Mouse (Mus musculus) small intestine, adult 2 months (tissue): ENCODE measurements around the gene Rpsa. TPM values are rescaled to one million over a fixed set of nuclear protein-coding genes. Genes with fewer than 3 reads are reported as not detected.
A peak's percentile ranks its signal among the peaks of the same experiment; 100 is the strongest.

Experiments used
- H3K27ac ChIP-seq: fragments of 200-500 bp; 2 replicates; pipeline ENCODE4 v1.5.1; 2012; ENCODE audit warnings: low read depth, low read length, control low read depth, inconsistent platforms; ENCODE audit not compliant: insufficient read depth
- H3K27me3 ChIP-seq: fragments of 200-500 bp; 2 replicates; pipeline ENCODE4 v1.6.1; 2012; ENCODE audit warnings: mild to moderate bottlenecking, moderate library complexity, low read length, inconsistent platforms; ENCODE audit not compliant: control insufficient read depth, insufficient read depth
- H3K36me3 ChIP-seq: fragments of 200-500 bp; 2 replicates; pipeline ENCODE4 v1.6.1; 2012; ENCODE audit warnings: mild to moderate bottlenecking, low read length, control low read depth, inconsistent platforms; ENCODE audit not compliant: control insufficient read depth, insufficient read depth
- H3K4me1 ChIP-seq: fragments of 200-500 bp; 2 replicates; pipeline ENCODE4 v1.6.1; 2012; ENCODE audit warnings: low read length, inconsistent platforms, mixed read lengths; ENCODE audit not compliant: control insufficient read depth, insufficient read depth, insufficient read length
- H3K4me3 ChIP-seq: fragments of 200-500 bp; 2 replicates; pipeline ENCODE4 v1.5.1; 2012; ENCODE audit warnings: low read depth, mild to moderate bottlenecking, control low read depth, inconsistent platforms, low read length, moderate library complexity
- CTCF ChIP-seq: fragments of 200-500 bp; IDR thresholded peaks from 2 replicates; pipeline ENCODE4 v1.5.1; 2012; ENCODE audit warnings: low read depth, mild to moderate bottlenecking, control low read depth, inconsistent platforms, low read length, moderate library complexity, mixed read lengths; ENCODE audit not compliant: insufficient replicate concordance, insufficient read length; ENCODE audit errors: extremely low read depth
- POLR2A ChIP-seq: fragments of 200-500 bp; IDR thresholded peaks from 2 replicates; pipeline ENCODE4 v1.6.1; 2012; ENCODE audit warnings: low read depth, mild to moderate bottlenecking, control low read depth, inconsistent platforms, low read length, moderate library complexity
- WGBS: fragments of 180-500 bp; shearing (Covaris S2); methylation state at CpG from one replicate; pipeline ENCODE4 v1.1.7; 2018; 5-methylcytosine and 5-hydroxymethylcytosine counted together
- polyA plus RNA-seq: library from polyadenylated mRNA; depleted of rRNA; stranded (reverse); fragments of >200 nt; gene quantifications from 2 replicates; pipeline ENCODE4 v1.2.3, GENCODE M21; 2012

The Rpsa gene
- polyA plus RNA-seq, 1 experiment: 2,329 TPM

DNA sequence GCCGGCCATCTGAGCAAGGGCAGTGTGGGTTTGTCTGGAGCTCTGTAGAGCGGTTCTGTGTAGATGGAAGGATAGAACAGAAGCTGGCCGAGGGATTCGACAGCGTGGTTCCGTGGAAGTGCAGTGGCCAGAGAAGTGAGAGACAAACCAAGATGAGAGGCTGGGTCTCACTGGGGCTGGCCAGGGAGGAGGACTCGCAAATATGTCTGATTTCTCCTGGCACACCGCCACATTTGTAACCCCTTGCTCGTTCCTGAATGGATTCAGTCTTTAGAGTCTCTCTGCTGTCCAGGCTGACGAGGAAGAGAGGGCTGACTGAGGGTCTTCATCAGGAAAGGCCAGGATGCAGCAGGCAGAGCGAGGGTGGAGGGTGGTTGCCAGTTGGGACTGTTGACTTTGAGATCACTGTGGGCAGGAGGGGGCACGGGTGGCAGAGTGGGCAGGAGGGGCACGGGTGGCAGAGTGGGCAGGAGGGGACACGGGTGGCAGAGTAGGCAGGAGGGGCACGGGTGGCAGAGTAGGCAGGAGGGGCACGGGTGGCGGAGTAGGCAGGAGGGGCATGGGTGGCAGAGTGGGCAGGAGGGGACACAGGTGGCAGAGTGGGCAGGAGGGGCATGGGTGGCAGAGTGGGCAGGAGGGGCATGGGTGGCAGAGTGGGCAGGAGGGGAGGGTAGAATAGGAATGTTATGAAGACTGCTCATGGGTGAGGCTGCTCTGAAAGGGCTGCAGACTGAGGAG is 13.3 kb upstream of the Rpsa start:
- Histone ChIP-seq H3K27ac (peak overlapping the region; percentile 27; the same call in 1 of the 2 replicates), H3K27me3 (no peaks in the 10 kb centered on the region), H3K4me1 (peaks cover 18% of the 10 kb centered on the region), H3K4me3 (no peak overlapping the region), H3K36me3 (peaks cover 25% of the 10 kb centered on the region)
- 92% methylated on average over 17 of the region's 17 CpGs for WGBS
- no peak for TF ChIP-seq CTCF
- no peak for TF ChIP-seq POLR2A

DNA sequence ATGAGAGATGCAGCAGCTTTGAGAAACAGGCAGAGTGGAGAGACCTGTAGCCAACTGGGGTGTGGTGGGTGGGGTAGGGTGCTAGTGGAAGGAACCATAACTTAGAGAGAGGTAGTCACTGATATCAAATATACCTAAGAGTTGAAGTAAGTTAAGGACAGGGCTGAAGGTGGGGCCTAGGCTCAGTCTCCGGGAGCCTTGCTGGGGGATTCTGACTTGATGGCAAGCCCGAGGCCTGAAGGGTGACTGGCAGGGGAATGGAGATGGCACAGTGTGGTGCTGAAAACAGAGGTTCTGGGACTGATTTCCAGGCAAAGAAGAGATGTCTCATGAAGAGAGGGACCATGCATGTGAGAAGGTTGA is 12.7 kb upstream of the Rpsa start:
- Histone ChIP-seq H3K27me3 (no peaks in the 10 kb centered on the region), H3K36me3 (peaks cover 29% of the 10 kb centered on the region), H3K4me3 (no peak overlapping the region), H3K4me1 (peaks cover 18% of the 10 kb centered on the region), H3K27ac (no peak overlapping the region)
- WGBS: 96% methylated on average over 2 of the region's 2 CpGs
- no peak for TF ChIP-seq CTCF
- TF ChIP-seq POLR2A: no peak

DNA sequence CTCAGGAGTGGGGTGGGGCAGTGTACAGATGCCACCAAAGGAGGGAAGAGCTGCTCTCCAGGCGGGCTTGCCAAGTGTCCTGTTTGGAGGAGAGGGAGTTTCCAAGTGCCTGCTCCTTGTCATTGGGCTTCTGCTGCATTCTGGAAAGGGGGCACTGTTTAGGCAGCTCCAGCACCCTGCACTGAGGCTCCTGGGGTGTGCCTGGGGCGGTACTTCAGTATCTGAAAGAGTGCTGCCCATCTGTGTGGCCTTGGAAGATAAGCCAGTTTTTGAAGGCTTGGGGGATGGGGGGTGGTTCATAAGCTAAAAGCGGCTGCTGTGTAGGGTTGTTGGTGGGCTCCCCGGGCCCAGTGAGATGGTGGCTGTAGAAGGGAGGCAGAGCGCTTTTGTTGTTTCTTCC is 11.9 kb upstream of the Rpsa start:
- WGBS: 74% methylated on average over 5 of the region's 5 CpGs
- TF ChIP-seq POLR2A (no peak), CTCF (no peak)
- no peak overlapping the region for H3K4me3 ChIP-seq
- no peaks in the 10 kb centered on the region for H3K27me3 ChIP-seq
- H3K4me1 ChIP-seq: peaks cover 18% of the 10 kb centered on the region
- peaks cover 36% of the 10 kb centered on the region for H3K36me3 ChIP-seq
- H3K27ac ChIP-seq: no peak overlapping the region

DNA sequence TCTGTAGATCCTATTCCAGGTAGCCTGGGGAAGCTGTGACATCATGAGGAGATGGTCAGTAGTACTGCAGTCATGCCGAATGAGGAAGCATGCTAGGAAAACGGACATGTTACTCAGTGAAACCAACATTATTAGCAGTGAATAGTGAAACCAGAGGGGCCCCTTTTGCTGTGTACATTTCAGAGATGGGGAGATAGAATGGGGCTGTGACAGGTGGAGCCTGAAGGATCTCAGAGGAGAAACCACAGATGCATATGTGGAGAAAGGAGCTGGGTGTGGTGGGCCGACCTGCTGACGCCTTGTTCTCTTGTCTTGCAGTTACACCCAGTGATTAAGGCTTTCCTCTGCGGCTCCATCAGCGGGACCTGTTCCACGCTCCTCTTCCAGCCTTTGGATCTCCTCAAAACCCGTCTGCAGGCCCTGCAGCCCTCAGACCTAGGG is 11.3 kb upstream of the Rpsa start:
- Histone ChIP-seq H3K4me1 (peaks cover 14% of the 10 kb centered on the region), H3K4me3 (no peak overlapping the region), H3K36me3 (peaks cover 41% of the 10 kb centered on the region), H3K27ac (peak overlapping the region; percentile 39), H3K27me3 (no peaks in the 10 kb centered on the region)
- no peak for TF ChIP-seq POLR2A
- WGBS: 71% methylated on average over 8 of the region's 8 CpGs

DNA sequence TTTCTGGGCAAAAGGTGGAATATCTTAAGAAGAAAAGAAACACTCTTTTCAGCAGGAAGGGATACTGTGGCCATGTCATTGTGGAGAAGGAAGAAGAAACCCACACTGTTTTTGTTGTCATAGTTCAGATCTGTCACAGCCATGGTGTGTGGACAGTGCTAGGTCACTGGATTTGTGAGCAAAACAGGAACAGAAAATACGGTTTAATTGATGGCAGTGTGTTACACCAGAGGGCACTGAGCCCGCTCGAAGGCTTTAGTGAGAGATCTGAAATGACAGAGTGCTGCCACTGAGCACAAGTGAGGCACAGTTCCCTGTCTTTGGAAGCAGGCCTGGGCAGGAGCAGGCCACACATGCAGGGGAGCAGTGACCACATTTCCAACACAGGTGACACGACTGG is 9.3 kb upstream of the Rpsa start:
- Histone ChIP-seq H3K27ac (no peak overlapping the region), H3K4me1 (peaks cover 11% of the 10 kb centered on the region; the same call in 1 of the 2 replicates), H3K4me3 (no peak overlapping the region), H3K27me3 (no peaks in the 10 kb centered on the region), H3K36me3 (peaks cover 55% of the 10 kb centered on the region)
- WGBS: 81% methylated on average over 4 of the region's 4 CpGs
- no peak for TF ChIP-seq CTCF
- no peak for TF ChIP-seq POLR2A

DNA sequence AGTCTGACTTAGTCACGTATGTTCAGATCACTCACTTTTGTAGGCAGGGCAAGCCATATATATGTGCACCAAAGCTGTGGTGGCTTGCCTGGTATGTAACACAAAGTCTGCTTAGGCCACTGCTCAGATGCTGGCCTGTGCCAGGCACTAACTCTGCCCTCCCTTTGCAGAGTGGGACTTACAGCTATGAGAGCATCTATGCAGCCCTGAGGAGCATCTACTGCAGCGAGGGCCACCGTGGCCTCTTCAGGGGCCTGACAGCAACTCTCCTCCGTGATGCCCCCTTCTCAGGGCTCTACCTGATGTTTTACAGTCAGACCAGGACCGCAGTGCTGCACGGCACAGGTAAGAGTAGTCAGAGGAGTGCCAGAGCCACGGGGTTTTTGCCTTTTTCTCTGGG is 7.0 kb upstream of the Rpsa start:
- peaks cover 62% of the 10 kb centered on the region for H3K36me3 ChIP-seq
- TF ChIP-seq POLR2A: no peak
- no peak for TF ChIP-seq CTCF
- peaks cover 3% of the 10 kb centered on the region; the same call in 1 of the 2 replicates for H3K4me1 ChIP-seq
- no peak overlapping the region for H3K4me3 ChIP-seq
- no peak overlapping the region for H3K27ac ChIP-seq
- no peaks in the 10 kb centered on the region for H3K27me3 ChIP-seq
- WGBS: 92% methylated on average over 7 of the region's 7 CpGs

DNA sequence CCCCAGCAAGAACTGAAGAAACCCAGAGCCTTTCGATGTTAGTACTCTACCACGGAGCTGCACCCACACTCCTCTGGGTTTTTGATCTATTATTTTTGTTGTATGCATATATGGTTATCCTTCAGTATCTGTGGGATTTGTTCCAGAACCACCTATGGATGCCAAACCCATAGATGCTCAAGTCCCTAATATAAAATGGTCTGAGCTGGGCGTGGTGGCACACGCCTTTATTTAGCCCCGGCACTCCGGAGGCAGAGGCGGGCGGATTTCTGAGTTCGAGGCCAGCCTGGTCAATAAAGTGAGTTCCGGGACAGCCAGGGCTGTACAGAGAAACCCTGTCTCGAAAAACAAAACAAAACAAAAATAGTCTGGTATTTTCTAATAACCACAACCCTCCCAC is 621 bp upstream of the Rpsa start:
- Histone ChIP-seq H3K27me3 (no peaks in the 10 kb centered on the region), H3K36me3 (peaks cover 37% of the 10 kb centered on the region), H3K27ac (0 out of 2 replicates have a peak overlapping the region, but pooled peaks have one; percentile 61), H3K4me3 (peak overlapping the region; percentile 19; the same call in 1 of the 2 replicates), H3K4me1 (peaks cover 9% of the 10 kb centered on the region; the same call in 1 of the 2 replicates)
- TF ChIP-seq CTCF (no peak), POLR2A (no peak)
- WGBS: 26% methylated on average over 11 of the region's 11 CpGs
